In the genomic region with DNA sequence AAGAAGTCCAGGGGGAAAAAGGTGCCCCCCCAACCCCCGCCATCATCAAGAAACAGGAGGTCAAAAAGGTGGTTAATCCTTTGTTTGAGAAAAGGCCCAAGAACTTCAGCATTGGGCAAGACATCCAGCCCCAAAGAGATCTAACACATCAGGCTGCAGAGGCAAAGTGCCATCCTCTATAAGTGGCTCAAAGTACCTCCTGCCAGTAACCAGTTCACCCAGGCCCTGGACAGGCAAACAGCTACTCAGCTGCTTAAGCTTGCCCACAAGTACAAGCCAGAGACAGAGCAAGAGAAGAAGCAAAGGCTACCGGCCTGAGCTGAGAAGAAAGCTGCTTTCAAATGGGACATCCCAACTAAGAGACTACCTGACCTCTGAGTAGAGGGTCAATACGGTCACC, we compare ENCODE assay signal across 23 mouse cellular contexts.
"Had no signal": no experiment of that assay in that cellular context is flagged by ENCODE, and none has a peak within 500 bp of the region (broad histone marks: within the 10 kb centered on the region; RNA-seq: fewer than 3 reads in every experiment).

No protein-coding gene starts in this region.

- ATAC-seq: liver, embryonic 12.5 days; midbrain, embryonic 13.5 days; midbrain, embryonic 16.5 days had no signal

- H3K9me3 ChIP-seq: limb, embryonic 10.5 days; limb, embryonic 13.5 days; liver, embryonic 12.5 days; liver, embryonic 15.5 days; lung, embryonic 15.5 days; megakaryocyte, embryonic 14.5 days; midbrain, embryonic 10.5 days; midbrain, embryonic 13.5 days; neural tube, embryonic 13.5 days had no signal

- H3K4me1 ChIP-seq: limb, embryonic 10.5 days; limb, embryonic 13.5 days; liver, embryonic 12.5 days; liver, embryonic 15.5 days; megakaryocyte, embryonic 14.5 days; midbrain, embryonic 13.5 days; neural tube, embryonic 13.5 days had no signal

- H3K36me3 ChIP-seq: limb, embryonic 10.5 days; limb, embryonic 13.5 days; liver, embryonic 12.5 days; liver, embryonic 15.5 days; lung, embryonic 15.5 days; midbrain, embryonic 10.5 days; midbrain, embryonic 13.5 days; neural tube, embryonic 13.5 days had no signal

- DNase-seq: kidney, postnatal 25 days; layer of hippocampus, adult 9-11 months; liver; lung, adult 18-20 months; lung, postnatal 10 days; lung, postnatal 36 days; retina, postnatal 1 day; right cerebral cortex, postnatal 25 days; thymus, adult 18-20 months; thymus, postnatal 36 days had no signal

- H3K4me3 ChIP-seq: layer of hippocampus, adult 2 months; limb, embryonic 10.5 days; limb, embryonic 13.5 days; liver, embryonic 12.5 days; liver, embryonic 15.5 days; lung, embryonic 15.5 days; megakaryocyte, embryonic 14.5 days; midbrain, embryonic 10.5 days; midbrain, embryonic 13.5 days; myocyte; neural tube, embryonic 13.5 days had no signal

- H3K9ac ChIP-seq: limb, embryonic 13.5 days; liver, embryonic 12.5 days; liver, embryonic 15.5 days; lung, embryonic 15.5 days; midbrain, embryonic 13.5 days; neural tube, embryonic 13.5 days had no signal

- H3K27ac ChIP-seq: kidney, postnatal 0 days; layer of hippocampus, adult 2 months; limb, embryonic 10.5 days; limb, embryonic 13.5 days; liver, embryonic 12.5 days; liver, embryonic 15.5 days; lung, embryonic 15.5 days; midbrain, embryonic 10.5 days; midbrain, embryonic 13.5 days; neural tube, embryonic 13.5 days had no signal

- H3K4me2 ChIP-seq: limb, embryonic 13.5 days; liver, embryonic 12.5 days; liver, embryonic 15.5 days; lung, embryonic 15.5 days; midbrain, embryonic 13.5 days; neural tube, embryonic 13.5 days had no signal

- H3K27me3 ChIP-seq: limb, embryonic 13.5 days; liver, embryonic 12.5 days; liver, embryonic 15.5 days; lung, embryonic 15.5 days; midbrain, embryonic 13.5 days; neural tube, embryonic 13.5 days had no signal
